Mouse (Mus musculus) layer of hippocampus, postnatal 25 days (tissue): Measurements from ENCODE around the gene Emp3. TPM values are rescaled to one million over a fixed set of nuclear protein-coding genes. Genes with fewer than 3 reads are reported as not detected.
"Not testable (repeated sequence)": the region's sequence is repeated elsewhere in the genome, so short reads cannot be mapped to it uniquely, and the experiment has no call there.

ENCODE experiments used
- DNase-seq, 2 experiments: peaks; one replicate each; pipeline ENCODE4 v3.0.0; 2022; ENCODE audit warnings: mixed read lengths in 2 of 2, low spot score in 1 of 2; ENCODE audit errors: extremely low spot score in 1 of 2
- total RNA-seq, 2 experiments: library from RNA; stranded (reverse); gene quantifications; 2 replicates each; pipeline ENCODE4 v1.2.3; 2021

Gene Emp3
- total RNA-seq, result 1 to 10 TPM; 2.2 to 2.5 TPM

- no peak for DNase-seq
Measured at GRCm38 (mm10) chr7:45921242-45921621, at the start of gene Emp3. Gene Emp3 (minus strand): TSS chr7:45921404.

- no peak for DNase-seq
Measured at GRCm38 (mm10) chr7:45956611-45957010, 35.4 kb upstream of the Emp3 start.

DNA sequence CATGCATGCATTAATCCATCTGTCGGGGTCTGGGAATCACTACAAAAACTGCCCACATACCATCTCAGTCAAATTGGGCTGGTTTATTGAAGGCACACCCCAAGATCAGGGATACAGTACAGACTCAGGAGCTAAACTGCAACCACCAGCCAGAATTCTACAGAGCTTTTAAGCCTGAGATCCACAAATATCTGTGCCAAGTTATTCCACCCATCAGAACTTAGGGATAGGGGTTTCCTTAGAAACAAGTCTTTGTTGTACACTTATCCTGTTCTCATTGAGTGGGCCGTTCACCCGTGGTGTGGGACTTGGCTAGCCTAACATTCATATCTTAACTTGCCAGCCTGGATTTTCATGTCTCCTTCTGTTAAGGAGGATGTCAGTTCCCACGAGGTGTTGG lies 27.9 kb upstream of the Emp3 start:
- no peak for DNase-seq

DNA sequence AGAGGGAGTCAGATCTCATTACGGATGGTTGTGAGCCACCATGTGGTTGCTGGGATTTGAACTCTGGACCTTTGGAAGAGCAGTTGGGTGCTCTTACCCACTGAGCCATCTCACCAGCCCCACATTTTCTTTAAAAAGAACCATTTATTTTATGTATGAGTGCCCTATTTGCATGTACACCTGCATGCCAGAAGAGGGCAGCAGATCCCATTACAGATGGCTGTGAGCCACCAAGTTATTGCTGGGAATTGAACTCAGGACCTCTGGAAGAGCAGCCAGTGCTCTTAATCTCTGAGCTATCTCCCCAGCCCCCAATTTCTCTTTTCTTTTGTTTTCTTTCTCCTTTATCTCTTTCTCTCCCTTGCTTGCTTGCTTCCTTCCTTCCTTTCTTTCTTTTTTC lies 22.1 kb upstream of the Emp3 start:
- not testable (repeated sequence) for DNase-seq

DNA sequence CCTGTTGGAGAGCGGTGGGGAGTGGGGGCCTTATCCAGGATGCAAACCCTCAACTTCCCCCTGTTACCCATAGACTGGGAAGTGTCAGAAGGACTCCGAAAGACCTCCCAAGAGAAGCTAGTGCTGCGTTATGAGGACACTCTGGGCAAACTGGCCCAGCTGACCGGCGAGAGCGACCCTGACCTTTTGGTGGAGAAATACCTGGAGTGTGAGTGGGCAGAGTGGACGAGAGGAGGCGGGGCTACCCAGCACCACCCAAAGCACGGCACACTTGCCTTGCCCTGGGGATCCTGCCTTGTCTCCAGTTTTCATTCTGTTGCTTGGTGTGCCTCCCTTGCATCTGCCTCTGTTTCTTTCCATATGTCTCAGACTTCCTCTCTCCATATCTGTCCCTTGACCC lies 20.8 kb upstream of the Emp3 start:
- DNase-seq, result no peak

- no peak for DNase-seq
Measured at GRCm38 (mm10) chr7:45939836-45940235, 18.6 kb upstream of the Emp3 start.

GRCm38 (mm10) chr7:45935114-45935513 lies 13.9 kb upstream of the Emp3 start:
- DNase-seq, result peak; percentile 44 to 58

- DNase-seq, result not testable (repeated sequence)
Measured at GRCm38 (mm10) chr7:45933766-45934165, 12.6 kb upstream of the Emp3 start.

GRCm38 (mm10) chr7:45929688-45930087 lies 8.5 kb upstream of the Emp3 start:
- DNase-seq, result no peak

- no peak for DNase-seq
Measured at GRCm38 (mm10) chr7:45928626-45929295, 7.6 kb upstream of the Emp3 start.

DNA sequence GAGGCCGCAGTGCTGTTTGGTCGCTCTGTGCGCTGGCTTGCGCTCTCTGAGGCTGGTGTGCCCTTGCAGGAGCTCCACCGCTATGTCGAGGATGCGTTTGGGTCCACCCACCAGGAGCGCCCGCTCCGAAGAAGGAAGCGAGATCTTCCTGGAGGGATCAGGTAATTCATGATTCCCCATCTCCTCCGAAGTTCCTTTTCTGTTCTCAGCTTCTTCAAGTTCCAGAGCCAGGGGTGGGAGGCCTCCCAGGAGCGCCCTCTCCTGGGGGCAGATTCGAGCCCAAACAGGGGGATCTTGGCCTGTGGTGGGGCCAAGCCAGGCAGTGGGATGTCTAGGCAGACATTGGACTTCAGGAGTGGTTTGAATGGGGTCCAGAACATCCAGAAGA lies 3.2 kb upstream of the Emp3 start:
- no peak for DNase-seq

- DNase-seq, result no peak
Measured at GRCm38 (mm10) chr7:45923762-45924428, 2.7 kb upstream of the Emp3 start, which contains the start of gene Ccdc114. Gene Ccdc114 (plus strand): TSS chr7:45924072.

- peak; percentile 79 to 84 for DNase-seq
Measured at GRCm38 (mm10) chr7:45922928-45923761, 1.9 kb upstream of the Emp3 start.

DNA sequence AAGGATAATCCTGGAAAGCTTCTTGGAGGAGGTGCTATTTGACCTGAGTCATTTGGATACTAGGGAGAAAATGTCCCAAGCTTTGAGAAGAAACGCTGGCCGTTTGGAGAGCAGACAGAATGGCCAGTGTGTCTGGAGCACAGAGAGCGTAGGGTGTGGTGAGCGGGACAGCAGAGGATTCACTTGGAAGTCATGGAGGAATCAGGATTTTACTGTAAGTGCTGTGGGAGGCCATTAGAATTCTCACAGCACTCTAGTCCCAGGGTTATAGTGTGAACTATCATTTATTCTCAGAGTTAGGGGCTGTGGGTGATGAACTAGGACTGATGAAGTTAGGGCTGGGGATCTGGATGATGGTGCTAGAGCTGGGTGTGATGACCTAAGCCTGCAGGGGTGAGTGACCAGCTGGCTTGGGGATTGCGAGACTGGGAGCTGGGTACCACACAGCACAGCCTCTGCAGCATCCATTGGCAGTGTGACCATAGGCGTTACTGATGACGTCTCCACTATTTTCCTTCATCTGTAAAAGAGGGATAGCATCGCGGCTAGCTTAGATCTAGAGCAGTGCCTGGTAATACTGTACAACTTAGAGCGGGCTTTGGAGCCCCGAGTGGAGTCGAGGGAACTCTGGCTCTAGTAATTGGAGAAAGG lies 871 bp upstream of the Emp3 start:
- DNase-seq, result no peak

DNA sequence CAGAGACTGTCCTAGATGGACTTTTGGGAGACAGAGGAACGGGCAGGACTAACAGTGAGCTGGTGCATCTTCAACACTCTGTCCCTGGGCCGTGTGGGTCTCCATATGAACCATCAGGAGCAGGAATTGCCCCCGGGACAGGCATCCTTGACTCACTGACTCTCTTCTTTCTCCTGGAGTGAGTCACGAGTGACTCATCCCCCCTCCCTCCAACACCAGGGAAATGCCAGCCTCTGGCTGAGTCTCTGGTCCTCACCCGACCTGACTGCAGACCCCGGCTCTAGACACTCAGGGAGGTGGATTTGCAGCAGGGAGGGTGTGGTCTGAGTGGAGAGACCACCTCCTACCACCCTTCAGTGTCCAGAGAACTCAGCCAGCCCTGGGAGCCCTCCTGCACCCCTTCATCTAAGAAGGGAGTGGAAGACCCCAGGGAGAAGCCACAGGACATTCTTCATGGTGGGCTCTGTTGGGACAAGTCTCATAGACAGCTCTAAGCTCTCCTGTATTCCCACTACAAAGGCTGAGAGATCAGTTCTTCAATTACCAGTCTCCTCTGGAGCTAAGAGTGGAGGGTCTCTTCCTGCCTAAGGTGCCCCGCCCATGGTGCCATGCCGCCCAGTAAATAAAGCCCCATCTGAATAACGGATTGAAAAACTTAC lies 492 bp downstream of the Emp3 start:
- no peak for DNase-seq

- no peak for DNase-seq
Measured at GRCm38 (mm10) chr7:45919761-45920160, 1.4 kb downstream of the Emp3 start.

GRCm38 (mm10) chr7:45919083-45919671 lies 2.0 kb downstream of the Emp3 start:
- DNase-seq, result no peak

DNA sequence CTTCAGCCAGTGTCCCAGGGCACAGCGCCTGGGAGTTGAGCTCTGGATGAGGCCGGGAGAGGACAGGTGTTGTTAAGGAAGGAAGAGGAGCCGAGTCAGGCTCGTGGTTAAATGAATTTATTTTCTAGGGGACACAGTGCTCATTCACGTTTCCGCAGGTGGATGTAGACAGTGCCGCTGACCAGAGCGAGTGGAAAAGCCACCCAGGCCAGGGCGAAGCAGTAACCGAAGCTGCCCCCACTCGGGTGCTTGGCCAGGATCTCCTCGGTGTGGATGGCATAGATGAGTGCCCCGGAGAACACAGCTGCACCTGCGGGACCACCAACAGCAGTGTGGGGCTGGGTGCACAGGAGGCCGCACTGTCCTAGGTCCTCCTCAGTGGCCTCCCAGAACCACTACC lies 3.3 kb downstream of the Emp3 start:
- DNase-seq, result no peak

GRCm38 (mm10) chr7:45917004-45917704 lies 4.0 kb downstream of the Emp3 start:
- DNase-seq, result no peak
